Mouse (Mus musculus) left cerebral cortex, adult 18-20 months (tissue): ENCODE measurements around the gene Gm44596. TPM values are rescaled to one million over a fixed set of nuclear protein-coding genes. Genes with fewer than 3 reads are reported as not detected.
A peak's percentile ranks its signal among the peaks of the same experiment; 100 is the strongest.

Experiments used
- DNase-seq, 2 experiments: peaks; one replicate each; pipeline ENCODE4 v3.0.0; 2021 to 2022; ENCODE audit warnings: low spot score in 2 of 2, mixed read lengths in 1 of 2
- total RNA-seq, 2 experiments: library from RNA; stranded (reverse); gene quantifications; 2 replicates each; pipeline ENCODE4 v1.2.3; 2021

Gm44596 gene
- total RNA-seq, 2 experiments from 2014 or later = not detected

DNA sequence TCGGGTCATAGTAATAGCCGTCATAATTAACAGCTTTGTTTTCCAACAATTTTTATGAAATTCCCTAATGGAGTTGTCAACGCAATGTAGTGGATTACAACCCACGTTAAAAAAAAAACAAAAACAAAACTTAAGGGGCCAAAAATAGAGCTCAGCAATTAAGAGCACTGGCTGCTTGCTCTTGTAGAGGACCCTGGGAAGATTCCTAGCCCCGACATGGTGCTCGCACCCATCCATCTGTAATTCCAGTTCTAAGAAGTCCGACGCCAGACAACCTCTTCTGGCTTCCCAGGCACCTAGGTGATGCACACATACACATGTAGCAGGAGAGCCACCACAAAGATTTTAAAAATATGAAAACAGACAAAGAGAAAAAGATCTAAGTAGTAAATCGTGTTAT is 49.7 kb downstream of the Gm44596 start:
- DNase-seq = no peak

DNA sequence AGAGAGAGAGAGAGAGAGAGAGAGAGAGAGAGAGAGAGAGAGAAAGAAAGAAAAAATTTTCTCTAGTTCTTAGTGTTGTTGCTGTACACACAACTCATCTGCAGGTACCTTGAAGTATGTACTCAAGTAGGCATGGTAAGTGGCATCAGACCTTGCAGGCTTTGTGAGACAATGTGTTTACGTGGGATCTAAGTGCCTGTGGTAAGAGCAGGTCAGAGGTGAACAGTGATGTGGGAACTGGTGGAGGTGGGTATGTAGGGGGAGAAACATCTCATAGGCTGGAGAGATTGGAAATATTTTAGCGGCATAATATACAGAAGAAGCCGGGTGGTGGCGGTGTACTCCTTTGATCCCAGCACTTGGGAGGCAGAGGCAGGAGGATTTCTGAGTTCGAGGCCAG is 52.3 kb downstream of the Gm44596 start:
- DNase-seq = no peak

DNA sequence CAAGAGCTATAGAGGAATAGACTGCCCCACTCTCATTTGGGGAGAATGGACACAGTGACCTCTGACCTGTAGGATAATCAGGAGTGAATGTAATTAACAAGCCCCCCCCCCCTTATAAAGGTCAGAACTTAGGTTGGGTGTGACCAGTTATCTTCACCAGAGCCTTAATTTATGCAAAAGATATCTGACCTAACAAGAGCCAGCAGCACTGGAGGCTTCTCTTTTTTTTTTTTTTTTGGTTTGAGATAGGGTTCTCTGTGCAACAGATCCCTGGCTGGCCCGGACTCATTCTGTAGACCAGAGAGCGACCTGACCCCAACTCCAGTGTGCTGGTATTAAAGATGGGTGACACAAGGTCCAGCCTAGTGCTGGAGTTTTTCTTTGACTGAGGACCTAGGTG is 54.0 kb downstream of the Gm44596 start:
- DNase-seq = no peak

DNA sequence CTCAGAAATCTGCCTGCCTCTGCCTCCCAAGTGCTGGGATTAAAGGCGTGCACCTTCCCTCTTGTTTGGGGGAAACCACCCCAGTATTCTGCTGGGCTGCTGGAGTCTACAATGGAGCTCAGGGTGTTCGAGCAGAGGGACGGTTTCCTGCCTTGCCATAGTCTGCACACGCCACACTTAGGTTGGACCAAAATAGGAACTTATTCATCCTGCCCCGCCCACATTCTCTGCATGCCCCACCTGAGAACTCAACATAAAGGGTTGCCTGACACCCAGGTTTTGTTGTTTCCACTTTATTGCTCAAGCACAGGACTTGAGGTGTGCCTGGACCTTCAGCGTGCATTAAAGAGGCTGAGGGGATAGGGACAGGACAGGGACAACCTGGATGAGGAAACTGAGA is 54.5 kb downstream of the Gm44596 start:
- DNase-seq = no peak

DNA sequence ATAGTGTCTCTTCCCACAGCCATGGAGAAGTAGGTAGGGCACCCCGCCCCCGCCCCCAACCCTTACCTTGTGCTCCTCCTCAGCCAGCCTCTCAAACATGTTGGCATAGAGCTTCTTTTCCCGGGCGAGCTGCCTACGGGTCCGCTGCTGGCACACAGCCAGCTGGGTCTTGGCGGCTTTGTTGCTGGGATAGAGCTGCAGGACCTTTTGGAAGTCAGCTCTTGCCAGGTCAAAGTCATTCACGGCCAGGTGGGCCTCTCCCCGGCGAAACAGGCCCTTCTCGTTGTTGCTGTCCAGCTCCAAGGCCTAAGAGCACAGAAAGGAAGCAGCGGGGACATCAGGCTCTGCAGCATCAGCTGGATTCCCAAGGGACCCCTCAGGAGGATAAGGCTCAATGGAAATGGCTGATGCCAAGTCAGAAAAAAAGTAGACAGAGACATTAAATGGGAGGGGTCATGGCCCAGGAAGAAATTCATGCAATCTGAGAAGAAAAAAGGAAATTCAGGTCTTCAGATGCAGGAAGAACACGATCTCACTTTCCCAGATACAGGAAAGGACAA is 57.1 kb downstream of the Gm44596 start:
- no peak for DNase-seq

DNA sequence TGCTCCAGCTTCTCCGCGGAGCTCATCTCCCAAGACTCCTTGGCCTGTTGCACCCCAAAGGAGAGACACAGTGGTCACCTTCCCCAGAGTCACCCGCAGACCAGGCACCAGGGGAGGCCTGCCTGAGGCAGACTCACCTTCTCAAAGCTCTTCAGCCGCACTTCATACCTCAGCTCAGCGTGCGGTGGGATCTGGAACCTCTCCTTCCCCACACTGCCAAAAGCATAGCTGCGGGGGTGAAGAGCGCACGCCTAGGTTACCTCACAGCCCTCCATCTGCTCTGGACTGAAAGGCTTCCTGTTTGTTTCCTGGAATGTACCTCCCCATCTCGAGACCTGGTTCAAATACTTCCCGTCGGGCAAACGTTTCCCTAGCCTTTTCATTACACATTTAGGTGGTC is 58.3 kb downstream of the Gm44596 start:
- no peak for DNase-seq

DNA sequence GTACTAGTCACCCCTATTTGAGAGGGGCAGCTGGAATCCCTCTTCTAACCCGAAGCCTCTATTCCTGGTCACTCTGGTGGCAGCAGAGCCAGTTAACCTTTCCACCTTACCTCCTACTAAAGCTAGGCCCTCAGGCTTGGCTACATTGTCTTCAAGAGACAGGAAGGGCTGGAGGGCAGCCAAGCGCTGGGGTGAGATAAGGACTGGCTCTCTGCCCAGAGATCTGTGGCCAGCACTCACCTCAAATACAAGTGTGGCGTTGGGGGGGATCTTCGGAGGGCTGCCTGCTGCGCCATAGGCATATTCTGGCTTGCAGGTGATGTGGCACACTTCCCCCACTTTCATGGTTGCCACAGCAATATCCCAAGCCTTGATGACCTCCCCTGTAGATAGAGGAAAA is 60.2 kb downstream of the Gm44596 start:
- no peak for DNase-seq

DNA sequence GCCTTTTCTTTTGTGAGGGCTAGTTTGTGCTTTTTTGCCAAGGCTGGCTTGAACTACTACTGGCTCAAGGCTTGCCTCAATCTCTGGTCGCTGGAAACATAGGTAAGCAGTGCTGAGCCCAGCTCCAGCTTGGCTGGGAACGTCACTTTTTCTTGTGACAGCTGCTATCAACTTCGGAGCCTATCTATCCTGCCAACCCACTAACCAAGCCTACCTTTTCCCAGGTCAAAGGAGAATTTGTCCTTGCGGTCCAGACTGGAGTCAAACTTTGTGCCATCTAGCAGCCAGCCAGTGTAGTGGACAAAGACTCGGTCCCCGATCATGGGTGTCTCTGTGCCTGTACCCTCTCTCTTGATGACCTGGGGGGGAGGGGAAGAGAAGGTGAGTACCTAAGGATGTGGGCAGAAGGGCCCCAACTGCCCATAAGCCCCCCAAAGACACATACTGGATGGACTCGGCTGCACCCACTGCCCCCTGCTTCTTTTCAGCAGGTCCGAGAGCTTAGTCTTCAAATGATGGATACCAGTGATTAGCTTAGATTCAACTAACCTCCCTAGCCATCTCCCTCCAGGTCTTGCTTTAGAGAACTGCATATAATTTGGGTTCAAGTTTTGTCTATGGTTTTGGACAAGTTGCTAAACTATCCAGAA is 61.2 kb downstream of the Gm44596 start:
- no peak for DNase-seq

DNA sequence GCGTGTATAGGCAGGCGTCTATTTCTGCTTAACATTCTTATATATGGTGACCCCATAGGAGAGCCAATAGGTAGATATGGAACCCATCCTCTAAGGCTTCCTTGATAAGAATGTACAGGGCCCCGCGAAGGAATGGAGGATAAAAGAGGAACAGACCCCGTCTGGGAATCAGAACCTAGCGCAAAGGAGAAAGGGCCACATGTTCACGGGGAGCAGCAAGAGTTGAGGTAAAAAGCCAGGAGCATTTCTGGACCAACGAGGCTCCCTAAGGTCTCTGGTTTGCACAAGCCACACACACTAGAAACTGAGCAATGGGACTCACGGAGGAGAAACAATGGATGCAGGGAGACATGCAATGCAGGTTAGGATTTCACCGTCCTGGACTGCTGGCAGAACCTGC is 62.0 kb downstream of the Gm44596 start:
- DNase-seq = no peak

DNA sequence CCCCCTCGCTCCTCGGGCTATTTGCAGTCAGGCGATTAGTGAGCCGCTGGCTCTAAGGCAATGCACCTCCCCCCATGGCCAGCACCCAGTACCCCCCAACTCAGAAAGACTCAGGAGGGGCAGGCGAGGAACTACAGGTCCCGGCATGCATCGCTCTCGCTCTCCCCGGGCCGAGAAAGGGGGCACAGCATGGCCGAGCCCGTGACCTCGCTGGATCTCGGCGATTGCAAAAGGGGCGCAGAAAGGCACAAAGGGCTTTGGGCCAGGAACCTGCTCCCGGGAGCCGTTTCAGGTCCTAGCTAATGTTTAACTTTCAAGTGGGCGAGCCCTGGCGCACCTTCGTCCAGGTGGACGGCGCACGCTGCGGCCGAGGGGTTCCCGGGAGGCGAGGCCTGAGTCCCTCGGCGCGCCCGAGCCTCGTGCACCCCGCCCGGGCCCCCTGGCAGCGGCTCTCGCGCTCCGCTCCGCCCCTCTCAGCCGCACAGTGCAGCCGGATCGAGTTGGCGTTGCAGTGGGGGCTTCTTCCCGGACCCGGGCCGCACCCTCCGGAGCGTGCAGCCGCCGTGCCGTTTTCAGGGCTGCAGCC is 62.5 kb downstream of the Gm44596 start:
- DNase-seq = peak; percentile 49 to 53

DNA sequence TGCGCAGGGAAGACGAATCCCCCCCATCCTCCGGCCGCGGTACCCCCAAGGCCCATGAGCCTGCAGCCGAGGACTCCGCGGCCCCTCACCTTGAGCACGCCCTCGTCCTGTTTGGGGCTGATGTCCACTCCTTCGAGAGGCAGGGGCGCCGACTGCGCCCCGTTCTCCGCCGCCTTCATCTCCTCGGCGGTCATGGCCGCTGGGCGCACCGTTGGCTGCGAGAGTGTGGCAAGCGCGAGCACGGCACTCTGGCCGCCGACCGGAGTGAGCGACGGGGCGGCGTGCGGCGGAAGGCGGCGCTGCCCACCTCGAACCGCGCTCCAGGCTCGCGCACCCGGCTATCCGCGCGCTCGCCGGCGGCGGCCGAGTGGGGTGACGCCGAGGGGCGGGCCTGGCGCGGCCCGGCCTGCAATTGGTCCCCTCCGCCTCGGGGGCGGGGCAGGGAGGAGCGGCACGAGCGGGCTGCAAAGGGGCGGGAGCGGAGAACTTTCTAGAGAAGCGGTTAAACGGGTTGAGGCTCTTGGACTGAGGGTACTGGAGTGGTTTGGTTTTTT is 63.1 kb downstream of the Gm44596 start, which contains the start of gene Fkbp4:
Fkbp4 (minus strand) TSS at position 361 of the 554 bp plus-strand sequence.
- DNase-seq = peak; percentile 91 to 96

DNA sequence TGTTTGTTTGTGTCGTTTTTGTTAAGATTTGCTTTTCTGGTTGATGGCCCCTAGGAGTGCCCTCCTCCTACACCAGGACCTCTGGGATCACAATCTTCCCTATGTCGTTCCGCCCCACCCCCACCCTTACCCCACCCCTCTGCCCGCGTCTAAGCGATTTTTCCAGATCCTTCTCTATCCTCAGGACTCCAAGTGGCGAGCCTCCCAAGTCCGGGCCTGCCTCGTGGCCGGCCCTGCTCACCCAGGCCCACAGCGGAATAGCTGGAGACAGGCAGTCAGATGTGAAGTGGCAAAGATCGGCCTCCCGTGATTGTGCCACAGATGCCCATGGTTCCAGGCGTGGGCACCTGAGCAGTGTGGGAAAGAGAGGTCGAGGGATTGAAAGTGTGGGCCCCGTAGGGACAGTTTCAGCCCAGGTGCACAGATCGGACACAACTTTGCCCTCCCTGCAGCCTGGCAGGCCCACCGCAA is 63.6 kb downstream of the Gm44596 start:
- no peak for DNase-seq

DNA sequence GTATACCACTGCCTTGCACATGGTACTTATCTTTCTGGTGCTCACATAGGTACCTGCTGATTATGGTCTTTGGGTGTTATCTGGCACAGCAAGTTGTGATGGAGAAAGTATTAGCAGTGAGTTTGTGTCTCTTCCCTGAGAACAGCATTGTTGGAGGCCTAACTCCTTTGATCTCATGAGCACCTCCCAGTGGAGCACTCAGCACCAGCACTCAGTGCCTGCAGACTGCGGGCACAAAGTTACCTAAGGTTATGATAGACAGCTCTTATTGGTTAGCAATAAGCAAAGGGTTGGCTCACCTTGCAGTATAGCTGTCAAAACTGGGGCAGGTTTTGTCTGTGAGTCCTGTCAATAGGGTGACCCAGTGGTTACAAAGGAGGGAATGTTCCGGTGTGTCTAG is 64.9 kb downstream of the Gm44596 start:
- DNase-seq = no peak

DNA sequence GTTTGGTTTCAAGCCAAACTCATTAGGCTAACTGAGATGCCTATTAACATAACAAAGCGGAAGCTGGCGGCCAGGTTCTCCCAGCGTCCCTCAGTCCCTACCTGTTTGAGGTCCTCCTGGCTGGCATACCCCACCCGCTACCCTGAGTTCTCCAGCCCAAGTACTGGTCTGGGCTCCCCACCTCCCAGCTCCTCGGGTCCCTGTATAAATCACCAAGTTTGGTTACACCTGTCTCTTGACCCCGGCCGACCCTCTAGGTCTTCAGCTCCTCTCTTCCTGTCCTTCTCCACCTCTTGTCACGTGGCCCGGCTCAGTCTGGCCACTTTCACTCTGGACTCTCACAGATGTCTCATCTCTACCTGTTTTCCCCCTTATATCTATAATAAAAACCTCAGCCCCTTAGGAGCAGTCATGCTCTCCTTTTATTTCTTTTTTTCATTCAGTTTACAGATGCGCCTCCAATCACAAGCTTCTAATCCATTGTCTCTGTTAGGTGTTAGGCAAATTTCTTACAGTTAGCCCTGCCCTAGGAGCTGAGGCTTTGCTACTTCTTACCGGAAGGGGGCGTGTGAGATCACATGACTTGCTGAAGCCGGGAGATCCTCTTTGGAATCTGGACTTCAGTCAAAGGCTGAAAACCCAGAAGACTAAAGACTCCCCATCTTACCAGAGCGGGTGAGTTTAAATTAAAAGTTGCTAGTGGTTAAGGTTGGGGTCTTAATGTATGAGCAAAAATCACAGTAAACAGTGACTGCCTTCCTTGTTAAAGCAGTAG is 70.6 kb downstream of the Gm44596 start:
- DNase-seq = peak; percentile 50 to 63

DNA sequence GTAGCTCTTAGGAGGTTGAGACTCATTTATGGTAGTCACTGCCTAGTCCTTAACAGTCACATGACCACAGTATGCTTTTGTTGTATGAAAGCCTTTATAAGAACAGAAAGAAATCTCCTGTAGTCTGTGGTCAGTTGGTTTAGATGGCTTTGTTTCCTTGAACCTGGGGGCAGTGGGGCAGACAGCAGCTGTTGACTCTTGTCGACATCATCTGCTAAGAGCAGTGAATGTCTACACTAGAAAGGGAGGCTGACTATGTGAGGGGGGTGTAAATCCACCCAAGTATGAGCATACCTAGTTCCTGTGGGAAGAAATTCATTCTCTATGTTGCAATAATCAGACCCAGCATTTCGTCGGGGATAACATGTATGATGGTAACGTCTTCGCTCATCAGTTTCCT is 71.8 kb downstream of the Gm44596 start:
- no peak for DNase-seq

DNA sequence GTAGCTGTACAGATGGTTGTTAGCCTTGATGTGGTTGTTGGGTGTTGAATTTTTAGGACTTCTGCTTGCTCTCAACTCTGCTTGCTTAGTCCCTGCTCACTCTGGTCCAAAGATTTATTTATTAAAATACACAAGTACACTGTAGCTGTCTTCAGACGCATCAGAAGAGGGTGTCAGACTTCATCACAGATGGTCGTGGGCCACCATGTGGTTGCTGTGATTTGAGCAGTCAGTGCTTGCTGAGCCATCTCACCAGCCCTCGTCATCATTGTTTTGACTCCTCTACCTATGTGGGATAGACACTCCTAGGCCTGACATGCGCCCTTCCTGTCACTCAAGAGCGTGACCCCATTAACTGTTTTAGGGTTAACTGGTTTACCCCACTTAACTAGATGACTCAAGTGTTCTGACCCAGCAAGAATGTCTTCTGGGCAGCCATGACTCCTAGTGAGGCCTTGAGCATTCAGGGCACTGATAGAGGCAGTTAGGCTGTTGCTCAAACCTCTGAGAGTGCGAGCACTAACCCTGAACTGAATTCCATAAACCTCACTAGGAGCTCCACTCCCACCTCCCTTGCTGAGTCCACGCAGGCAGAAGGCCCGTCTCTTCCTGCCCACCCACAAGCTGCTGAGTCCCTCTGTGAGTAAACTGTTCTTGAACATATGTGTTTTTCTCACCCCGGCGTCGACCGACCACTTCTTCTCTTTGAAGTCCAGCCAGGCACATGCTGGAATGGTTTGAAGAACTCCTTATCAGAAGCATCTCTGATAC is 80.7 kb downstream of the Gm44596 start:
- peak; percentile 35 to 55 for DNase-seq

Other genes with a start within 250 kb of the Gm44596 start
- gene Tspan9, start 231.9 kb upstream of the Gm44596 start, total RNA-seq = 10 to 100 TPM; 53.5 to 53.8 TPM
- gene Tead4, start 74.7 kb upstream of the Gm44596 start, total RNA-seq = 1 to 10 TPM in 1 of 2 experiments, under 1 TPM in 1; 0.56 to 1.9 TPM
- 10 to 100 TPM; 15.4 to 18.6 TPM for gene Tulp3, start 19.7 kb upstream of the Gm44596 start, total RNA-seq
- gene Rhno1, start 12.6 kb upstream of the Gm44596 start, total RNA-seq = 10 to 100 TPM; 18.0 to 18.8 TPM
- gene Foxm1, start 12.5 kb upstream of the Gm44596 start, total RNA-seq = 1 to 10 TPM; 1.1 to 1.2 TPM
- 1 to 10 TPM in 1 of 2 experiments, under 1 TPM in 1; 0.68 to 1.3 TPM for gene Tex52, start within 50 bp of the Gm44596 start, total RNA-seq
- gene Nrip2, start 23.8 kb downstream of the Gm44596 start, total RNA-seq = 10 to 100 TPM; 10.5 to 11.7 TPM
- 10 to 100 TPM; 24.1 to 25.0 TPM for gene Itfg2, start 49.4 kb downstream of the Gm44596 start, total RNA-seq
- 100 to 1,000 TPM; 124 to 128 TPM for gene Fkbp4, start 63.2 kb downstream of the Gm44596 start, total RNA-seq
- not detected for gene Pzp, start 151.2 kb downstream of the Gm44596 start, total RNA-seq
- gene A2ml1, start 206.1 kb downstream of the Gm44596 start, total RNA-seq = 10 to 100 TPM; 10.3 to 11.6 TPM
- gene Klrb1a, start 248.0 kb downstream of the Gm44596 start, total RNA-seq = not detected